8 mouse cellular contexts compared by ENCODE assay signal in genomic region chr5:135186231-135186620, GRCm38 (mm10). TPM values are rescaled to one million over a fixed set of nuclear protein-coding genes. Genes with fewer than 3 reads are reported as not detected.
DNase-seq lines count a peak whose midpoint lies in the region; ATAC-seq and TF ChIP-seq lines count a peak whose summit lies in the region.

No protein-coding gene starts in this region.

- intact Hi-C loops in gastrocnemius, postnatal 14 days (cut with DNase I; ENCODE audit: low total_unique reads): loop anchor here (10.0 kb wide), 1 partner anchor 171 kb away; no protein-coding TSS in a partner anchor

- H3K9me3 ChIP-seq in erythroblast, embryonic 14.5 days (ENCODE audit: control insufficient read depth, low read length): no peaks in the 10 kb centered on the region
- peaks cover 5% of the 10 kb centered on the region for H3K9me3 ChIP-seq in forebrain, embryonic 16.5 days (ENCODE audit: control insufficient read depth, low read length)
- H3K9me3 ChIP-seq in liver, postnatal 0 days (ENCODE audit: low read length): no peaks in the 10 kb centered on the region

- peak overlapping the region; percentile 99 for H3K4me3 ChIP-seq in erythroblast, embryonic 14.5 days (replicated peaks)
- peak overlapping the region; percentile 79 for H3K4me3 ChIP-seq in C2C12 (ENCODE audit: insufficient read depth, poor library complexity, severe bottlenecking)
- peak overlapping the region; percentile 96 for H3K4me3 ChIP-seq in forebrain, embryonic 16.5 days (replicated peaks; ENCODE audit: low read length)
- H3K4me3 ChIP-seq in liver, postnatal 0 days (ENCODE audit: low read depth, low read length): peak overlapping the region; percentile 97

- peak overlapping the region; percentile 56 for H3K4me2 ChIP-seq in forebrain, embryonic 16.5 days (ENCODE audit: low read length)
- peak overlapping the region; percentile 83 for H3K4me2 ChIP-seq in liver, postnatal 0 days (ENCODE audit: low read depth, low read length)

- H3K27ac ChIP-seq in forebrain, embryonic 16.5 days (ENCODE audit: low read length): peak overlapping the region; percentile 94
- H3K27ac ChIP-seq in liver, postnatal 0 days (ENCODE audit: low read depth): peak overlapping the region; percentile 96

- 18% methylated on average over 10 of the region's 10 CpGs for WGBS in forebrain, embryonic 16.5 days
- WGBS in liver, postnatal 0 days (ENCODE audit: insufficient replicate concordance): 15% methylated on average over 10 of the region's 10 CpGs

- H3K36me3 ChIP-seq in erythroblast, embryonic 14.5 days (ENCODE audit: control insufficient read depth): peaks cover 46% of the 10 kb centered on the region
- H3K36me3 ChIP-seq in C2C12 (ENCODE audit: control insufficient read depth, insufficient read depth): peaks cover 29% of the 10 kb centered on the region
- peaks cover 5% of the 10 kb centered on the region; the same call in 1 of the 2 replicates for H3K36me3 ChIP-seq in forebrain, embryonic 16.5 days (ENCODE audit: control insufficient read depth, insufficient read depth)
- H3K36me3 ChIP-seq in liver, postnatal 0 days (replicated peaks; ENCODE audit: insufficient read depth, low read length): peaks cover 12% of the 10 kb centered on the region

- no peaks in the 10 kb centered on the region for H3K27me3 ChIP-seq in erythroblast, embryonic 14.5 days (ENCODE audit: control insufficient read depth)
- H3K27me3 ChIP-seq in C2C12 (ENCODE audit: control insufficient read depth, insufficient read depth, insufficient read length): no peaks in the 10 kb centered on the region
- H3K27me3 ChIP-seq in forebrain, embryonic 16.5 days (replicated peaks; ENCODE audit: control insufficient read depth, insufficient read depth, low read length): no peaks in the 10 kb centered on the region
- H3K27me3 ChIP-seq in liver, postnatal 0 days (ENCODE audit: insufficient read depth, low read length): no peaks in the 10 kb centered on the region

- H3K79me3 ChIP-seq in C2C12 (ENCODE audit: low read depth): peaks cover 36% of the 10 kb centered on the region

- H3K79me2 ChIP-seq in C2C12 (ENCODE audit: control insufficient read depth, insufficient read depth): peaks cover 40% of the 10 kb centered on the region

- H3K9ac ChIP-seq in forebrain, embryonic 16.5 days (replicated peaks; ENCODE audit: low read depth, low read length): peak overlapping the region; percentile 97
- peak overlapping the region; percentile 44 for H3K9ac ChIP-seq in liver, postnatal 0 days (replicated peaks)

- ATAC-seq in erythroblast, adult 5-6 weeks (replicated peaks; ENCODE audit: low FRiP score, poor library complexity, severe bottlenecking): no peak
- no peak for ATAC-seq in forebrain, embryonic 16.5 days
- ATAC-seq in liver, postnatal 0 days: no peak

- no peak for TF ChIP-seq CTCF in C2C12 (IDR thresholded peaks at IDR 0.05; ENCODE audit: control insufficient read depth, insufficient read depth, insufficient read length)
- no peak for TF ChIP-seq CTCF in liver, postnatal 0 days (IDR thresholded peaks at IDR 0.05; ENCODE audit: low read depth)

- H3ac ChIP-seq in C2C12 (ENCODE audit: control insufficient read depth, insufficient read length, low read depth): peak overlapping the region; percentile 56

- H3K4me1 ChIP-seq in erythroblast, embryonic 14.5 days (ENCODE audit: control insufficient read depth): peaks cover 39% of the 10 kb centered on the region
- peaks cover 25% of the 10 kb centered on the region for H3K4me1 ChIP-seq in forebrain, embryonic 16.5 days (replicated peaks; ENCODE audit: control insufficient read depth, insufficient read depth, low read length)
- peaks cover 15% of the 10 kb centered on the region for H3K4me1 ChIP-seq in liver, postnatal 0 days (ENCODE audit: insufficient read depth)

- no peak for DNase-seq in liver, postnatal 0 days
- DNase-seq in ovary, postnatal 36 days (ENCODE audit: low spot score): no peak
- no peak for DNase-seq in cerebellum, adult 9-11 months
- DNase-seq in gastrocnemius, postnatal 14 days: no peak

- no peak for TF ChIP-seq EP300 in liver, postnatal 0 days (IDR thresholded peaks at IDR 0.05; ENCODE audit: low read depth)

TF ChIP-seq in C2C12, 6 proteins besides CTCF, POLR2A, EP300 and RAD21:
- TF ChIP-seq CEBPB (IDR thresholded peaks at IDR 0.05; ENCODE audit: low read depth): no peak
- TF ChIP-seq USF1 (IDR thresholded peaks at IDR 0.05; ENCODE audit: low read depth): no peak
- TF ChIP-seq MYOG (IDR thresholded peaks at IDR 0.05; ENCODE audit: control insufficient read depth, extremely low read depth, insufficient read length): no peak
- no peak for TF ChIP-seq MAX (IDR thresholded peaks at IDR 0.05)
- TF ChIP-seq FOSL1 (IDR thresholded peaks at IDR 0.05; ENCODE audit: insufficient read depth, low read length, poor library complexity, severe bottlenecking): no peak

RNA-seq across cellular contexts. Expression of gene Baz1b, which starts 0.8 kb away (rescaled TPM):
- 2.5 and 2.8 TPM in 2 replicates for polyA plus RNA-seq in erythroblast, embryonic 14.5 days (2012)
- total RNA-seq in erythroblast, adult 5-6 weeks (2015; ENCODE audit: low replicate concordance): 33.4 and 39.8 TPM in 2 replicates
- 91.2 and 108 TPM in 2 replicates for total RNA-seq in erythroblast, adult 5-6 weeks (2017; ENCODE audit: low replicate concordance)
- polyA plus RNA-seq in C2C12 (2012; fragmentation: generic; extraction: Trizol): 39.9 TPM
- polyA plus RNA-seq in forebrain, embryonic 16.5 days (2015; fragmentation: Nextera tagmentation; extraction: Ambion mirVana): 34.4 and 39.4 TPM in 2 replicates
- 10.5 and 11.7 TPM in 2 replicates for polyA plus RNA-seq in liver, postnatal 0 days (2015; fragmentation: Nextera tagmentation; extraction: Ambion mirVana)
- 10 to 100 TPM; 24.1 to 24.8 TPM for total RNA-seq in gastrocnemius, postnatal 14 days (2021)

RNA-seq across cellular contexts. Expression of gene Bcl7b, which starts 18.1 kb away (rescaled TPM):
- polyA plus RNA-seq in erythroblast, embryonic 14.5 days (2012): 9.0 and 9.3 TPM in 2 replicates
- 6.0 and 10.0 TPM in 2 replicates for total RNA-seq in erythroblast, adult 5-6 weeks (2015; ENCODE audit: low replicate concordance)
- 12.9 and 19.2 TPM in 2 replicates for total RNA-seq in erythroblast, adult 5-6 weeks (2017; ENCODE audit: low replicate concordance)
- 50.3 TPM for polyA plus RNA-seq in C2C12 (2012; fragmentation: generic; extraction: Trizol)
- polyA plus RNA-seq in forebrain, embryonic 16.5 days (2015; fragmentation: Nextera tagmentation; extraction: Ambion mirVana): 49.7 and 53.9 TPM in 2 replicates
- 30.1 and 32.6 TPM in 2 replicates for polyA plus RNA-seq in liver, postnatal 0 days (2015; fragmentation: Nextera tagmentation; extraction: Ambion mirVana)
- 10 to 100 TPM; 24.7 to 25.3 TPM for total RNA-seq in gastrocnemius, postnatal 14 days (2021)

RNA-seq across cellular contexts. Expression of gene Tbl2, which starts 36.8 kb away (rescaled TPM):
- polyA plus RNA-seq in erythroblast, embryonic 14.5 days (2012): 0.58 and 0.84 TPM in 2 replicates
- 1.5 and 3.6 TPM in 2 replicates for total RNA-seq in erythroblast, adult 5-6 weeks (2015; ENCODE audit: low replicate concordance)
- 2.8 and 3.7 TPM in 2 replicates for total RNA-seq in erythroblast, adult 5-6 weeks (2017; ENCODE audit: low replicate concordance)
- 17.0 TPM for polyA plus RNA-seq in C2C12 (2012; fragmentation: generic; extraction: Trizol)
- polyA plus RNA-seq in forebrain, embryonic 16.5 days (2015; fragmentation: Nextera tagmentation; extraction: Ambion mirVana): 19.2 and 22.0 TPM in 2 replicates
- polyA plus RNA-seq in liver, postnatal 0 days (2015; fragmentation: Nextera tagmentation; extraction: Ambion mirVana): 10.4 and 12.3 TPM in 2 replicates
- 10 to 100 TPM; 11.9 to 13.3 TPM for total RNA-seq in gastrocnemius, postnatal 14 days (2021)
